Mouse (Mus musculus): Measurements from ENCODE around the gene Fndc3c1. TPM values are rescaled to one million over a fixed set of nuclear protein-coding genes. Genes with fewer than 3 reads are reported as not detected.
A peak's percentile ranks its signal among the peaks of the same experiment; 100 is the strongest.
"Not testable (repeated sequence)": the region's sequence is repeated elsewhere in the genome, so short reads cannot be mapped to it uniquely, and the experiment has no call there.

The Fndc3c1 gene
- polyA plus RNA-seq (2014; fragmentation: Nextera tagmentation; extraction: Ambion mirVana) = 11.6 and 12.9 TPM in 2 replicates

- H3K27ac ChIP-seq (ENCODE audit: low read length) = no peak within 1 kb of the TSS
- H3K27me3 ChIP-seq (ENCODE audit: control insufficient read depth, insufficient read depth, low read length) = no peaks in the 10 kb centered on the region
- H3K9ac ChIP-seq (replicated peaks; ENCODE audit: low read depth, low read length) = 0 out of 2 replicates have a peak within 1 kb of the TSS, but pooled peaks have one; percentile 14
- peak within 1 kb of the TSS; percentile 47 for H3K4me2 ChIP-seq (replicated peaks; ENCODE audit: low read depth, low read length)
- WGBS = 21% methylated on average over 33 of the region's 39 CpGs
- H3K9me3 ChIP-seq (ENCODE audit: control insufficient read depth, low read depth, low read length) = no peaks in the 10 kb centered on the region
- no peaks in the 10 kb centered on the region for H3K4me1 ChIP-seq (ENCODE audit: control insufficient read depth, insufficient read depth, low read length)
- H3K4me3 ChIP-seq (ENCODE audit: low read depth, low read length) = peak within 1 kb of the TSS; percentile 36
- ATAC-seq (ENCODE audit: insufficient number of reproducible peaks, insufficient read depth, low FRiP score, low read depth) = peak; percentile 90
- no peaks in the 10 kb centered on the region for H3K36me3 ChIP-seq (ENCODE audit: control insufficient read depth, insufficient read depth, low read length)
Observed at GRCm38 (mm10) chrX:106485101-106485651, at the start of gene Fndc3c1. Fndc3c1 (minus strand) TSS chrX:106485401.

GRCm38 (mm10) chrX:106486451-106486850, 1.2 kb upstream of the Fndc3c1 start:
- no peak overlapping the region for H3K4me2 ChIP-seq (replicated peaks; ENCODE audit: low read depth, low read length)
- WGBS = 35% methylated on average over 10 of the region's 10 CpGs
- no peaks in the 10 kb centered on the region for H3K36me3 ChIP-seq (ENCODE audit: control insufficient read depth, insufficient read depth, low read length)
- no peak for ATAC-seq (ENCODE audit: insufficient number of reproducible peaks, insufficient read depth, low FRiP score, low read depth)
- no peaks in the 10 kb centered on the region for H3K9me3 ChIP-seq (ENCODE audit: control insufficient read depth, low read depth, low read length)
- no peaks in the 10 kb centered on the region for H3K27me3 ChIP-seq (ENCODE audit: control insufficient read depth, insufficient read depth, low read length)
- H3K27ac ChIP-seq (ENCODE audit: low read length) = no peak overlapping the region
- no peak overlapping the region for H3K9ac ChIP-seq (replicated peaks; ENCODE audit: low read depth, low read length)
- H3K4me3 ChIP-seq (ENCODE audit: low read depth, low read length) = no peak overlapping the region
- H3K4me1 ChIP-seq (ENCODE audit: control insufficient read depth, insufficient read depth, low read length) = no peaks in the 10 kb centered on the region

GRCm38 (mm10) chrX:106485671-106486070, 470 bp upstream of the Fndc3c1 start:
- no peaks in the 10 kb centered on the region for H3K36me3 ChIP-seq (ENCODE audit: control insufficient read depth, insufficient read depth, low read length)
- peak overlapping the region; percentile 36 for H3K4me3 ChIP-seq (ENCODE audit: low read depth, low read length)
- ATAC-seq (ENCODE audit: insufficient number of reproducible peaks, insufficient read depth, low FRiP score, low read depth) = peak; percentile 58; the same call in 1 of the 2 replicates
- no peak overlapping the region for H3K9ac ChIP-seq (replicated peaks; ENCODE audit: low read depth, low read length)
- no peaks in the 10 kb centered on the region for H3K27me3 ChIP-seq (ENCODE audit: control insufficient read depth, insufficient read depth, low read length)
- H3K9me3 ChIP-seq (ENCODE audit: control insufficient read depth, low read depth, low read length) = no peaks in the 10 kb centered on the region
- WGBS = 21% methylated on average over 10 of the region's 13 CpGs
- peak overlapping the region; percentile 47 for H3K4me2 ChIP-seq (replicated peaks; ENCODE audit: low read depth, low read length)
- H3K4me1 ChIP-seq (ENCODE audit: control insufficient read depth, insufficient read depth, low read length) = no peaks in the 10 kb centered on the region
- no peak overlapping the region for H3K27ac ChIP-seq (ENCODE audit: low read length)

GRCm38 (mm10) chrX:106479891-106480290, 5.3 kb downstream of the Fndc3c1 start:
- not testable (repeated sequence) for H3K36me3 ChIP-seq (ENCODE audit: control insufficient read depth, insufficient read depth, low read length); H3K4me1 ChIP-seq (ENCODE audit: control insufficient read depth, insufficient read depth, low read length); H3K4me2 ChIP-seq (replicated peaks; ENCODE audit: low read depth, low read length); H3K27ac ChIP-seq (ENCODE audit: low read length); H3K9me3 ChIP-seq (ENCODE audit: control insufficient read depth, low read depth, low read length); H3K27me3 ChIP-seq (ENCODE audit: control insufficient read depth, insufficient read depth, low read length); H3K9ac ChIP-seq (replicated peaks; ENCODE audit: low read depth, low read length); H3K4me3 ChIP-seq (ENCODE audit: low read depth, low read length); ATAC-seq (ENCODE audit: insufficient number of reproducible peaks, insufficient read depth, low FRiP score, low read depth)
- 44% methylated on average over 2 of the region's 2 CpGs for WGBS

GRCm38 (mm10) chrX:106385304-106385703, 99.9 kb downstream of the Fndc3c1 start:
- Histone ChIP-seq H3K4me2 (replicated peaks; ENCODE audit: low read depth, low read length) (no peak overlapping the region), H3K27ac (ENCODE audit: low read length) (no peak overlapping the region), H3K9me3 (ENCODE audit: control insufficient read depth, low read depth, low read length) (no peaks in the 10 kb centered on the region), H3K4me3 (ENCODE audit: low read depth, low read length) (no peak overlapping the region), H3K36me3 (ENCODE audit: control insufficient read depth, insufficient read depth, low read length) (no peaks in the 10 kb centered on the region), H3K4me1 (ENCODE audit: control insufficient read depth, insufficient read depth, low read length) (no peaks in the 10 kb centered on the region), H3K27me3 (ENCODE audit: control insufficient read depth, insufficient read depth, low read length) (no peaks in the 10 kb centered on the region), H3K9ac (replicated peaks; ENCODE audit: low read depth, low read length) (no peak overlapping the region)
- ATAC-seq (ENCODE audit: insufficient number of reproducible peaks, insufficient read depth, low FRiP score, low read depth) = no peak

- Histone ChIP-seq H3K27me3 (ENCODE audit: control insufficient read depth, insufficient read depth, low read length) (no peaks in the 10 kb centered on the region), H3K4me2 (replicated peaks; ENCODE audit: low read depth, low read length) (no peak overlapping the region), H3K4me3 (ENCODE audit: low read depth, low read length) (no peak overlapping the region), H3K36me3 (ENCODE audit: control insufficient read depth, insufficient read depth, low read length) (no peaks in the 10 kb centered on the region), H3K27ac (ENCODE audit: low read length) (no peak overlapping the region), H3K4me1 (ENCODE audit: control insufficient read depth, insufficient read depth, low read length) (no peaks in the 10 kb centered on the region), H3K9me3 (ENCODE audit: control insufficient read depth, low read depth, low read length) (no peaks in the 10 kb centered on the region), H3K9ac (replicated peaks; ENCODE audit: low read depth, low read length) (no peak overlapping the region)
- ATAC-seq (ENCODE audit: insufficient number of reproducible peaks, insufficient read depth, low FRiP score, low read depth) = no peak
Observed at GRCm38 (mm10) chrX:106380608-106381007, 104.6 kb downstream of the Fndc3c1 start.

Small RNA genes lying within 50 kb of the gene (microRNA-seq; reads per million reads assigned to microRNA genes)
- not detected for gene Gm27428

Other genes starting within 250 kb of the Fndc3c1 start
- not detected in 2 replicates for gene Fnd3c2, start 230.0 kb downstream of the Fndc3c1 start, polyA plus RNA-seq (2014; fragmentation: Nextera tagmentation; extraction: Ambion mirVana)
- 0.13 and 0.14 TPM in 2 replicates for gene Gm5127, start 97.8 kb upstream of the Fndc3c1 start, polyA plus RNA-seq (2014; fragmentation: Nextera tagmentation; extraction: Ambion mirVana)
- gene Cysltr1, start 118.3 kb upstream of the Fndc3c1 start, polyA plus RNA-seq (2014; fragmentation: Nextera tagmentation; extraction: Ambion mirVana) = 7.0 and 8.4 TPM in 2 replicates